Mouse (Mus musculus) induced T-regulatory cell, adult 2 months (primary cell): ENCODE measurements around the gene 1190005I06Rik.
A peak's percentile ranks its signal among the peaks of the same experiment; 100 is the strongest.

Experiments used
- DNase-seq: peaks from one replicate; pipeline ENCODE4 v3.0.0-alpha.2; 2012; ENCODE audit warnings: low read depth

Gene 1190005I06Rik

GRCm38 (mm10) chr8:120647532-120647931 lies at the start of gene 1190005I06Rik:
TSS of gene 1190005I06Rik (minus strand) at chr8:120647632.
- DNase-seq: no peak

GRCm38 (mm10) chr8:120696401-120697153 lies 49.1 kb upstream of the 1190005I06Rik start:
- DNase-seq: no peak

GRCm38 (mm10) chr8:120693861-120694493 lies 46.5 kb upstream of the 1190005I06Rik start:
- peak; percentile 68 for DNase-seq

GRCm38 (mm10) chr8:120692934-120693333 lies 45.5 kb upstream of the 1190005I06Rik start:
- no peak for DNase-seq

GRCm38 (mm10) chr8:120688511-120688910 lies 41.1 kb upstream of the 1190005I06Rik start:
- DNase-seq: no peak

GRCm38 (mm10) chr8:120687786-120688185 lies 40.4 kb upstream of the 1190005I06Rik start:
- DNase-seq: no peak

- DNase-seq: no peak
Measured at GRCm38 (mm10) chr8:120686576-120686975, 39.1 kb upstream of the 1190005I06Rik start.

GRCm38 (mm10) chr8:120686051-120686450 lies 38.6 kb upstream of the 1190005I06Rik start:
- no peak for DNase-seq

- DNase-seq: no peak
Measured at GRCm38 (mm10) chr8:120685591-120685990, 38.2 kb upstream of the 1190005I06Rik start.

GRCm38 (mm10) chr8:120685097-120685496 lies 37.7 kb upstream of the 1190005I06Rik start:
- no peak for DNase-seq

- DNase-seq: no peak
Measured at GRCm38 (mm10) chr8:120684082-120684481, 36.6 kb upstream of the 1190005I06Rik start.

GRCm38 (mm10) chr8:120683602-120684001 lies 36.2 kb upstream of the 1190005I06Rik start:
- peak; percentile 80 for DNase-seq

GRCm38 (mm10) chr8:120681113-120681512 lies 33.7 kb upstream of the 1190005I06Rik start:
- DNase-seq: no peak

GRCm38 (mm10) chr8:120680405-120680804 lies 33.0 kb upstream of the 1190005I06Rik start:
- peak; percentile 68 for DNase-seq

- DNase-seq: no peak
Measured at GRCm38 (mm10) chr8:120679629-120680387, 32.4 kb upstream of the 1190005I06Rik start.

- DNase-seq: peak; percentile 91
Measured at GRCm38 (mm10) chr8:120678447-120678846, 31.0 kb upstream of the 1190005I06Rik start.

GRCm38 (mm10) chr8:120675718-120676117 lies 28.3 kb upstream of the 1190005I06Rik start:
- DNase-seq: no peak

- DNase-seq: no peak
Measured at GRCm38 (mm10) chr8:120673298-120673697, 25.9 kb upstream of the 1190005I06Rik start.

GRCm38 (mm10) chr8:120672626-120673229 lies 25.3 kb upstream of the 1190005I06Rik start:
- no peak for DNase-seq

- DNase-seq: no peak
Measured at GRCm38 (mm10) chr8:120671775-120672174, 24.3 kb upstream of the 1190005I06Rik start.

- DNase-seq: no peak
Measured at GRCm38 (mm10) chr8:120668374-120668905, 21.0 kb upstream of the 1190005I06Rik start, which contains the start of gene Emc8. TSS of gene Emc8 (minus strand) at chr8:120668573.
